Mouse (Mus musculus): ENCODE data around the gene Ank3.

The Ank3 gene

DNA sequence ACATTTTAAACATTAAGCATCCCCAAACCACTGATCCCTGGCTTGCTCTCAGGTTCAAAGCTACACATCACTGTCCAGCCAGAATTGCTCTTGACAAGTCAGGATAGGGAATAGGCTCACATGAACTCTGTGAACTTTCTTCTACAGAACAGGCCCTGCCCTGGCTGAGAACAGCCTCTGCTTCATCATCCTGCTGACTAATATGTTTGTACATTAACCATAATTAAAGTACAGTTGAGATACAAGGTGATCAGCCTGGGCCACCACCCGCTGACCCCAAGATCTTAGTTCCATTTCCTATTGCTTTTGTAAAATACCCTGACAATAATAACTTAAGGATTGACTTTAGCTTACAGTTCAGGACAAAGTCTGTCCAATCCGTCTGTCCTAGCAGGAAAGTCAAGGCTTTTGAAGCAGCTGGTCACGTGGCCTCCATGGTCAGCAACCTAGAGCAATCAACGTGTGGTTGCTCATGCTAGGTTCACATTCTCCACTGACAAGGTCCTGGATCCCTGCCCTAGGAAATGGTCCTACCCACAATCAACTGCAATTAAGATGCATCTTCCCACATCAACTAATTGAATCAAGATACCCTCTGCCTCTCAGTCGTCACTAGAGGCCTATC, 538.0 kb downstream of the Ank3 start:
- no peak for DNase-seq (ENCODE audit: low read depth)

- no peak for DNase-seq (ENCODE audit: low read depth)
Measured at GRCm38 (mm10) chr10:69937291-69937921, 538.8 kb downstream of the Ank3 start.

DNA sequence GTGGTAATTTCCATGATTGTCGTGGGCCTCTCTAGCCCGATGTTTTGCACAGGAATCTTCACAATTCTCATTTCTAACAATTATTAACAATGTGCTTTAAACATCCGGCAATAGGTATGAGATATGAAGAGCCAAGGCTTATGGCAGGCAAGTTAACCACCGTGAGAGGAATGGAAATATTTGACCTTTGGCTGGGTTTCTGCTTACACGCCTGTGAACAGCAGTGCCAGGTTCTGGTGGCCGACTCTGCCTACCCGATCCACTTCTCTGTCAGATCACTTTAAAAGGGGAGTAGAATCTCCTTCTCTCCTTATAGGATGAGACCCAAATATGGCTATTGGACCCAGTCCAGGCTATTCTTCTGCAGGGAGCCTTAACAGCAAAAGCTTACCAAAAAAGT, 540.6 kb downstream of the Ank3 start:
- DNase-seq (ENCODE audit: low read depth), result no peak

GRCm38 (mm10) chr10:69939966-69940365, 541.4 kb downstream of the Ank3 start:
- no peak for DNase-seq (ENCODE audit: low read depth)

DNA sequence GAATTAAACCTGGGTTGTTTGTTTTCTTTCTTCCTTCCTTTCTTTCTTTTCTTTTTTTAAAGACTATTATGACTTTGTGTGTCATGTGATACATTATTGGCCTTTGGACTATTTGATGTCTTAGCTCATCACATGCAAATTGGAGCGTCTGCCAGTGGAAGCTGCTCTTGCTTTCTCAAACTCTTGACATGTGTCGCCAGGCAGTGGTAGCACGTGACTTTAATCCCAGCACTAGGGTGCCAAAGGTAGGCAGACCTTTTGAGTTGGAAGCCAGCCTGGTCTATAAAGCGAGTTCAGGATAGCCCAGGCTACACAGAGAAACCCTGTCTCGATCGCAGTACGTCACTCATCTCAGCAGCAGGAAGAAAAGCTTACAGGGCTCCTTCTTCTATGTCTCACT, 542.4 kb downstream of the Ank3 start:
- no peak for DNase-seq (ENCODE audit: low read depth)

GRCm38 (mm10) chr10:69944845-69945244, 546.3 kb downstream of the Ank3 start:
- DNase-seq (ENCODE audit: low read depth), result no peak

- DNase-seq (ENCODE audit: low read depth), result no peak
Measured at GRCm38 (mm10) chr10:69945870-69946269, 547.3 kb downstream of the Ank3 start.

GRCm38 (mm10) chr10:69946271-69946670, 547.7 kb downstream of the Ank3 start:
- DNase-seq (ENCODE audit: low read depth), result no peak

DNA sequence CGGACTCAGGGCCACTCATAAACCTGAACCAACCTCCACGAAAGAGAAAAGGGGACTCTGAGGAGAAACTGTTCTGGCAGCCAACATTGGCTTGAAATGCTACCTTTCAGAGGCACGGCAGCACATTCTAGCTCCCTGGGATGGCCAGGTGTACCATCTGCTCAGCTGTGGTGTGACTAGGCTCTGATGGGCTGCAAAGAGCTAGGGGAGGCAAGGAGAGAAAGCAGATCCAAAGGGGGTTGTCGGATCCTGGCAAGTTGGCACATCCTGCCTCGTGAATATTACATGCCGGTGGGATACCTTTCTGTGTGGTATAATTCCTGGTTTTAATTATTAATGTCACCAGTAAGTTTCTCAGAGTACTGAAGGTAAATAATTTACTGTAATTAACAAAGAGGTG, 548.5 kb downstream of the Ank3 start:
- DNase-seq (ENCODE audit: low read depth), result no peak

DNA sequence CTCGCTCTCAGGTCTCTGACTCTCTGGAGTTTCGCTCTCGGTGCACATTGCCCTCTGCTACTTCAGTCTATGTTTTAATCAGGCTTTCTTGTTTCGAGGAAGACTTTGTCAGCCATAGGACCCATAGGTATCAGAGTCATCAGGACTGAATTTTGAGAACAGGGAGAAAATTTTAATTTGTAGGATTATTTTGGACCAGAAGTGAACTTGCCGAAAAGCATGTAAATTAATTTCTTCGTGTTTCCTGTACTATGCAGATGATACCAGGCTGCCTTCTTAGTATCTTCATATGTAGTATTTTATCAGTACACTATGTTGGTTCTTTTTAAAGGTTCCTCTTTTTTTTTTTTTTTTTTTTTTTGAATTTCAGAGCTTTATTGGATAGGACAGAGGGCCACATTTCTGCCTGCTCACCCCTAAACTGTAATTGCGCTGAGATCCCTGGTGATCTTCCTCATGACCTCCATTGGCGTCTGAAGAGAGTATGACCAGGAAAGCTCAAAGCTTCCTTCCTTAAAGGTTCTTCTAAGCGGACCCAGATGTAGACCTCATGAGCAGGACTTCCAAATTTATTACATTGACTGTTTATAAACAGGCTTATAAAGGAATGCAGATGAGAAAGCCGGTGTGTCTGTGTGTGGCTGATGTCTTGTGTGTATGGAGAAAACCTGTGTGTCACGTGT, 551.8 kb downstream of the Ank3 start:
- DNase-seq (ENCODE audit: low read depth), result no peak

DNA sequence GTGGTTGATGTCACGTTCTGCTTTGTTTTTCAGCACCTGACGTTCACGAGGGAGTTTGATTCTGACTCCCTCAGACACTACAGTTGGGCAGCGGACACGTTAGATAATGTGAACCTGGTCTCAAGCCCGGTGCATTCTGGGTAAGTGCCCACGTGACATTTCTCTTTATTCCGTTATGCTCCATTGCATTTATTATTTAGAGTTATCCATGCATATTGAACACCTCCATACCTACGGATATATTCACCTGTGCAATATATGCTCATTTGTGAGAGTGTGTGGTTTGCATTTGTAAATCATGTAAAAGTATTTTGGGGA, 552.3 kb downstream of the Ank3 start:
- no peak for DNase-seq (ENCODE audit: low read depth)

DNA sequence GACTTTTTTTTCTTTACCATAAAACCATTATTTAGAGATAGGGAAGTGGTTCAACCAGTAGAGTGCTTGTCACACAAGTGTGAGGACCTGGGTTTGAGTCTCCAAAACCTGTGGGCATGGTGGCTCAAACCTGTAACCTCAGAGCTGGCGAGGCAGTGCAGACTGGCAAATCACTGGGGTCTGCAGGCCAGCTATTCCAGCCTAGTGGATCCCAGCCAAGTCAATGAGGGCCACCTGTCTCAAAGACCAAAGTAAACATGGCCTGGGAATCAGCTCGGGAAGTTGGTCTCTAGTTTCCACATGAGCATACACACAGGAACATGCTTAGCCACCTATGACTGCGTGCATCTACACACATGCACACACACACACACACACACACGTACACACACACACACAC, 552.9 kb downstream of the Ank3 start:
- DNase-seq (ENCODE audit: low read depth), result no peak

DNA sequence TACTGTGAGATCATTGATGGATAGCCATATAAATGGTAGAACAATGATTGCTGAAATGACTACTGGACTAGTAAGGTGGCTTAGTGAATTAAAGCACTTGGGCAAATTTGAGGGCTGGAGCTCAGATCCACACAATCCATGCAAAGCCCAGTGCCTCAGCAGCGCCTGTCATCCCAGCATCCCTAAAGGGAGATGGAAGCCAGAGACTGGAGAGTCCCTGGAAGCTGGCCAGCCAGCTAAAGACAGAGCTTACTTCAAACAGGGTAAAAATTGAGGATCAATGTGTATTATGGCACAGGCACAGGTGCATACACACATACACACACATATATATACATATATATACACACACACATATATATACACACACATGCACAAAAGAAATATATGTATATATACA, 553.7 kb downstream of the Ank3 start:
- DNase-seq (ENCODE audit: low read depth), result no peak

- DNase-seq (ENCODE audit: low read depth), result peak; percentile 37
Measured at GRCm38 (mm10) chr10:69954657-69955267, 556.2 kb downstream of the Ank3 start.

GRCm38 (mm10) chr10:69962226-69962625, 563.7 kb downstream of the Ank3 start:
- DNase-seq (ENCODE audit: low read depth), result no peak

GRCm38 (mm10) chr10:69962976-69963375, 564.4 kb downstream of the Ank3 start:
- DNase-seq (ENCODE audit: low read depth), result no peak

GRCm38 (mm10) chr10:69964611-69965010, 566.0 kb downstream of the Ank3 start:
- DNase-seq (ENCODE audit: low read depth), result peak; percentile 51

GRCm38 (mm10) chr10:69965085-69965484, 566.5 kb downstream of the Ank3 start:
- DNase-seq (ENCODE audit: low read depth), result no peak

DNA sequence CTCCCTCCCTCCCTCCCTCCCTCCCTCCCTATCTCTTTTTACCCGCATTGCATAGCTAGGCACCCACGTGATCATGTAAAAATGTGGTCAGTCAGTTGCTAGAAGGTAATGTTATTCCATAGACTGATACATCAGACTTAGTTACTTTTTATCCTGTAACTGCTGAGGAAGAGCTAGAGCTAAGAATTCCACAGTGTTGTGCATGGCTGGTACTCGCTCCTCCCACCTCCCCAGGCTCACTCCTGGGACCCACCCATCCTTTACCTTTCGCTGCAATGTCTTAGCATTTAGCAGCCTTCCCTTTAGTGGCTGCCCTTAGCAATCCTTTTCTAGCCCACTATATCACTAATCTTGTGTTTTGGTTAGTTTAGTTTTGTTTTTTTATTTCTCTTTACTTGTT, 569.4 kb downstream of the Ank3 start:
- no peak for DNase-seq (ENCODE audit: low read depth)

DNA sequence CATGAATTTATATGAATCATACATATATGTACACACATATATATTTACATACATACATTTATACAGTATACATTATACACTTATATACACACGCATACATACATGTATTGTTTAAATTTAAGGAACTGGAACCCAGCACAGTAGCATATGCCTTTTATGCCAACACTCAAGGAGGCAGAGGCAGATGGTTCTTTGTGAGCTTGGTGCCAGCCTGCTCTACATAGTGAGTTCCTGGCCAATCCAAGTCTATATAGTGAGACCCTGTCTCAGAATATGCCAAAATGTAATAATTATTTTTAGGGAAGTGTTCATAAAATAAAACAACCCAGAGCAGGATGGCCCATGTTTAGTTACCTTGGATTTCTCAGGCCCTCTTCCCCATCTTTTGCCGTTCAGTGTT, 581.1 kb downstream of the Ank3 start:
- no peak for DNase-seq (ENCODE audit: low read depth)

GRCm38 (mm10) chr10:69981386-69982097, 583.0 kb downstream of the Ank3 start:
- DNase-seq (ENCODE audit: low read depth), result no peak

- no peak for DNase-seq (ENCODE audit: low read depth)
Measured at GRCm38 (mm10) chr10:69982701-69983100, 584.1 kb downstream of the Ank3 start.

GRCm38 (mm10) chr10:69987496-69987895, 588.9 kb downstream of the Ank3 start:
- no peak for DNase-seq (ENCODE audit: low read depth)
